Mouse (Mus musculus) brain, embryonic 14.5 days (tissue): ENCODE measurements around the gene Dcaf17. TPM values are rescaled to one million over a fixed set of nuclear protein-coding genes. Genes with fewer than 3 reads are reported as not detected.

Experiments used
- DNase-seq: peaks from one replicate; pipeline ENCODE4 v3.0.0-alpha.2; 2011; ENCODE audit warnings: low read depth
- CTCF ChIP-seq: fragments of 200-500 bp; IDR thresholded peaks from 2 replicates; pipeline ENCODE4 v1.5.1; 2012; ENCODE audit warnings: inconsistent platforms, mild to moderate bottlenecking, moderate library complexity, borderline replicate concordance; ENCODE audit not compliant: insufficient read depth, insufficient read length; ENCODE audit errors: extremely low read depth
- POLR2A ChIP-seq: fragments of 200-500 bp; IDR thresholded peaks from 2 replicates; pipeline ENCODE4 v1.6.1; 2012; ENCODE audit warnings: mild to moderate bottlenecking, inconsistent platforms, borderline replicate concordance; ENCODE audit not compliant: poor library complexity, insufficient read depth, insufficient read length, severe bottlenecking; ENCODE audit errors: extremely low read depth
- polyA plus RNA-seq: library from polyadenylated mRNA; depleted of rRNA; stranded (reverse); fragments of >200 nt; gene quantifications from 2 replicates; pipeline ENCODE4 v1.2.3, GENCODE M21; 2012; rRNA removed

The Dcaf17 gene
- polyA plus RNA-seq: 10.0 and 11.2 TPM in 2 replicates

DNA sequence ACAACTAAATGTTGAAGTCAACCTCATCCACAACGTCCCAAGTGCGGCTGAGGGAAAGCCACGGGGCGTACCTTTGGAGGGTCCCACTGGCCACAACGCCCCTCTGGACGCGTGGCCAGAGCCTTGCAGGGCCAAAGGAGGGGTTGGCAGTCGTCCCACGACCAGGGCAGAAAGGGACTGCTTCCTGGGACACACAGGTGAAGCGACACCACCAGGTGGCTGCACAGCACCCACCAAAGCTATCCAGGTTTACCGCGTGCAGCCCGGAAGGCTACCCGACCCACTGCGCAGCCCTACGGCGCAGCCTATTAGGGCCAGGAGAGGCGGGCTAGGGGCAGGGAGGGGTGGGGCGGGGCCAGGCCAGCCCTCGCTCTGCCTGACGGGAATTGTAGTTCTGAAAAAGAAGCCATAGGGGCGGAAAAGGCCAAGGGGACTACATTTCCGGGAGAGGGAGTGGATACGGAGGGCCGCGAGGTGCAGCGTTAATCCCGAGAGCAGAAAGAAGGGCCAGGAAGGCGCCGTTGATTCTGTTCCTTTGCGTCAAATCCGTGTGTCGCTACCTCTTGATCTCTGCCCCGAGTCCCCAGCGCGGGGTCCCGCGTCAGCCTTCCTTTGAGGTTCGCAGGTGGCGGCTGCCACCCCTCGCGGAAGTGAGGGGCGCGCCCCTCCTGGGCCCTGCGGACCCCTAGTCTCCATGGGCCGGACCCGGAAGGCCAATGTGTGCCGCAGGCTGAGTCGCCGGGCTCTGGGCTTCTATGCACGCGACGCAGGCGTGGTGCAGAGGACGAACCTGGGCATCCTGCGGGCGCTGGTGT is at the start of gene Dcaf17, which contains the start of gene Mettl8:
Gene Dcaf17, plus strand, starts transcription at position 29 of the 815 bp plus-strand sequence.
Gene Mettl8, minus strand, starts transcription at position 284 of the 815 bp plus-strand sequence.
- TF ChIP-seq POLR2A (peak; percentile 68; the same call in 1 of the 2 replicates), CTCF (0 out of 2 replicates have a peak, but pooled peaks have one; percentile 9)
- peak; percentile 99 for DNase-seq

GRCm38 (mm10) chr2:71011816-71012215 is 43.3 kb upstream of the Dcaf17 start:
- DNase-seq: no peak
- TF ChIP-seq POLR2A (no peak), CTCF (no peak)

GRCm38 (mm10) chr2:71013521-71013920 is 41.6 kb upstream of the Dcaf17 start:
- DNase-seq: no peak
- TF ChIP-seq CTCF (no peak), POLR2A (no peak)

- DNase-seq: peak; percentile 85
- TF ChIP-seq POLR2A (no peak), CTCF (no peak)
Measured at GRCm38 (mm10) chr2:71019277-71019676, 35.9 kb upstream of the Dcaf17 start.

DNA sequence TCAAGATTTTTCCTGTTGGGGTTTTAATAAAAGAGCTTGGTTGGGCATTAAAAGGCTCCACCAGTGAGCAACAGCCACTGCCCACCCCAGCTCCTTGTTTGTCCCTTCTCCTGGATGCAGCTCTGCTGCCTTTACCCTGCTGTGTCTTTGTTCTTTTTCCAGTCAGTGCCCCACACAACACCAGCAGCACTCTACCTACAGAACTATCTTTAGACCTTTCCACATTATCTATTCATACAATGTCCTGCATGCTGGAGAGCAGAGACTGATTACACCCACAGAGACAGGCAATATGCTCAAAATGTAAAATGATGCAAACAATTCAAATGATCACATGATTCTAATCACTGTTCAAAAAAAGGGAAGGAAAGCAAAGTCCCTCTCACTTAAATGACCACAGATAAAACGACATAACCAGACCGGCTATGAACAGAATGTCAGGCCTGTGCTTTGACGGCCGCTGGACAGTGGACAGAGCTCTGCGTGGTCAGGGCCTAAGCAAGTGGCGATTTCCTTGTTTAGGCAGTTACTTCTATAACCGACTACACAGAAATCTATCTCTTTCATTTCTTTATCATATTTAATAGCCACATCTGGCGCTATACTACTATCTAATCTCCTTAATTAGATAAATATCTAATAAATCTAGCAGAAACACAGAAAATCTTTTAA is 35.3 kb upstream of the Dcaf17 start:
- DNase-seq: peak; percentile 44
- TF ChIP-seq POLR2A (no peak), CTCF (no peak)

GRCm38 (mm10) chr2:71020674-71021073 is 34.5 kb upstream of the Dcaf17 start:
- DNase-seq: peak; percentile 20
- TF ChIP-seq CTCF: no peak
- no peak for TF ChIP-seq POLR2A

- no peak for DNase-seq
- no peak for TF ChIP-seq CTCF
- no peak for TF ChIP-seq POLR2A
Measured at GRCm38 (mm10) chr2:71022991-71023390, 32.1 kb upstream of the Dcaf17 start.

DNA sequence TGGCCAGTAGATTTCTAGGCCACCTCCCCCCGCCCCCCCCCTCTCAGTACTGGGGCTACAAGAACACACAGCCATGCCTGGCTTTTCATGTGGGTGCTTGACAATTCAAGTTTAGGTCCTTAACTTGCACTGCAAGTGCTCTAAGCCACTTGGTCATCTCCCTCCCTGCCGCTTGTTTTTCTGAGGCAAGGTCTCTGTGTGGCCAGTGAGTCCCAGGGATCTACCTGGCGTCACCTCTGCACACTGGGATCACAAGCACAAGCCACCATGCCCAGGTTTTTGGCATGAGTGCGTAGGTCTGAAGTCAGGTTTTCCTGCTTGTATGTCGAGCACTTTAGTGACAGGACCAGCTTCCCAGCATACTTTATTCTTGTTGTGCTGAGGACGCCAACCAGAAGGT is 31.1 kb upstream of the Dcaf17 start:
- DNase-seq: no peak
- no peak for TF ChIP-seq POLR2A
- no peak for TF ChIP-seq CTCF

GRCm38 (mm10) chr2:71025576-71026315 is 29.4 kb upstream of the Dcaf17 start:
- TF ChIP-seq CTCF (no peak), POLR2A (no peak)
- DNase-seq: no peak

GRCm38 (mm10) chr2:71026787-71027186 is 28.3 kb upstream of the Dcaf17 start:
- TF ChIP-seq POLR2A (no peak), CTCF (peak; percentile 19; the same call in 1 of the 2 replicates)
- peak; percentile 70 for DNase-seq

DNA sequence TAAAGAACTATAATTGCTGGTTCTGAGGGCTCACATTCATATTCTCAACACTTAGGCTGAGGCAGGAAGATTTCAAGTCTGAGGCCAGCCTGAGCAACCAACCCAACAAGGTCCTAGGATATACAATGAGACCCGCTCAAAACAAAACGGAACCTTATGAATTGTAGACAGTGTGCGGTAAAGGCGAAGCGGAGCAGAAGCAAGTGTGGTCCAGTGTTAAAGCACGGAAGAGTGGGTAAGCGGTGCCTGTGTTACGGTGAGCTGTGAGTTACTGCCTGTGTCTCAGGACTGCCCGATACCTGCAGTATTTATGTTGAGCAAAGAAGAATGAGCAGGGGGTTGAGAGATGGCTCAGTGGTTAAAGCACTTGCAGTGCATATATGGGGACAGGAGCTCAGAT is 27.5 kb upstream of the Dcaf17 start:
- DNase-seq: no peak
- TF ChIP-seq POLR2A (no peak), CTCF (no peak)

GRCm38 (mm10) chr2:71030663-71031062 is 24.5 kb upstream of the Dcaf17 start:
- no peak for DNase-seq
- no peak for TF ChIP-seq CTCF
- TF ChIP-seq POLR2A: no peak
